Mouse (Mus musculus) hindbrain, embryonic 12.5 days (tissue): ENCODE measurements at regions not wholly inside any gene's neighbourhood (a gene's known extent, or its start where the extent isn't known, plus 50 kb on each side); places are given as distances from the start of the nearest gene placed in this dataset.
"Not testable (repeated sequence)": the region's sequence is repeated elsewhere in the genome, so short reads cannot be mapped to it uniquely, and the experiment has no call there.

Source experiments
- ATAC-seq: fragments of 200-750 bp; cut with Nextera tagmentation; 2 replicates; pipeline ENCODE4 v1.8.0; 2017; ENCODE audit warnings: moderate TSS enrichment; ENCODE audit not compliant: low FRiP score
- H3K27ac ChIP-seq: fragments of 300-500 bp; sonication (generic); 2 replicates; pipeline ENCODE4 v1.5.1; 2016; ENCODE audit warnings: mild to moderate bottlenecking
- H3K27me3 ChIP-seq: fragments of 300-500 bp; sonication (generic); 2 replicates; pipeline ENCODE4 v1.6.1; 2016; ENCODE audit warnings: mild to moderate bottlenecking
- H3K36me3 ChIP-seq: fragments of 300-500 bp; sonication (generic); 2 replicates; pipeline ENCODE4 v1.6.1; 2016; ENCODE audit warnings: mild to moderate bottlenecking
- H3K4me1 ChIP-seq: fragments of 300-500 bp; sonication (generic); 2 replicates; pipeline ENCODE4 v1.6.1; 2016
- H3K4me2 ChIP-seq: fragments of 300-500 bp; sonication (generic); replicated peaks from 2 replicates; pipeline ENCODE4 v1.6.1; 2016; ENCODE audit warnings: mild to moderate bottlenecking
- H3K4me3 ChIP-seq: fragments of 300-500 bp; sonication (generic); 2 replicates; pipeline ENCODE4 v1.5.1; 2016; ENCODE audit warnings: mild to moderate bottlenecking
- H3K9ac ChIP-seq: fragments of 300-500 bp; sonication (generic); 2 replicates; pipeline ENCODE4 v1.6.1; 2016; ENCODE audit warnings: mild to moderate bottlenecking, moderate library complexity
- H3K9me3 ChIP-seq: fragments of 300-500 bp; sonication (generic); replicated peaks from 2 replicates; pipeline ENCODE4 v1.6.1; 2016; ENCODE audit warnings: mild to moderate bottlenecking
- WGBS: fragments of 180-500 bp; shearing (Covaris S2); methylation state at CpG from one replicate; pipeline ENCODE4 v1.1.7; 2016; 5-methylcytosine and 5-hydroxymethylcytosine counted together

GRCm38 (mm10) chr2:92664939-92665338 lies 65.4 kb downstream of the Chst1 start:
- whole genome bisulfite sequencing, result 79% methylated on average over 3 of the region's 5 CpGs
- H3K4me3 ChIP-seq, result no peak overlapping the region

GRCm38 (mm10) chr2:92667192-92667591 lies 67.7 kb downstream of the Chst1 start:
- no peak for ATAC-seq
- 86% methylated on average over 1 of the region's 1 CpGs for WGBS

More at GRCm38 (mm10) chr2:92664939-92665338, 65.4 kb downstream of the Chst1 start:
- Histone ChIP-seq H3K36me3 (no peaks in the 10 kb centered on the region), H3K9ac (no peak overlapping the region), H3K4me2 (no peak overlapping the region), H3K9me3 (no peaks in the 10 kb centered on the region), H3K4me1 (peaks cover under 1% of the 10 kb centered on the region; the same call in 1 of the 2 replicates), H3K27me3 (no peaks in the 10 kb centered on the region), H3K27ac (no peak overlapping the region)
- no peak for ATAC-seq

GRCm38 (mm10) chr2:92667756-92668155 lies 68.2 kb downstream of the Chst1 start:
- Histone ChIP-seq H3K4me3 (no peak overlapping the region), H3K36me3 (no peaks in the 10 kb centered on the region), H3K9me3 (no peaks in the 10 kb centered on the region), H3K4me1 (peaks cover 3% of the 10 kb centered on the region; the same call in 1 of the 2 replicates), H3K4me2 (no peak overlapping the region), H3K9ac (no peak overlapping the region), H3K27me3 (no peaks in the 10 kb centered on the region; the same call in 1 of the 2 replicates), H3K27ac (no peak overlapping the region)
- no peak for ATAC-seq
- WGBS, result 68% methylated on average over 6 of the region's 6 CpGs

More at GRCm38 (mm10) chr2:92667192-92667591, 67.7 kb downstream of the Chst1 start:
- H3K9me3 ChIP-seq, result no peaks in the 10 kb centered on the region
- no peak overlapping the region for H3K27ac ChIP-seq
- H3K36me3 ChIP-seq, result no peaks in the 10 kb centered on the region
- peaks cover 3% of the 10 kb centered on the region; the same call in 1 of the 2 replicates for H3K4me1 ChIP-seq
- H3K4me2 ChIP-seq, result no peak overlapping the region
- H3K4me3 ChIP-seq, result no peak overlapping the region
- no peak overlapping the region for H3K9ac ChIP-seq
- H3K27me3 ChIP-seq, result no peaks in the 10 kb centered on the region; the same call in 1 of the 2 replicates

- not testable (repeated sequence) for H3K4me3 ChIP-seq, H3K4me1 ChIP-seq, H3K4me2 ChIP-seq, ATAC-seq, H3K27ac ChIP-seq, H3K9me3 ChIP-seq, H3K36me3 ChIP-seq, H3K9ac ChIP-seq, H3K27me3 ChIP-seq
- WGBS, result 25% methylated on average over 8 of the region's 10 CpGs
These were observed 70.0 kb downstream of the Chst1 start for GRCm38 (mm10) chr2:92669431-92670081.

GRCm38 (mm10) chr2:92671586-92671985 lies 72.1 kb downstream of the Chst1 start:
- 44% methylated on average over 5 of the region's 5 CpGs for WGBS
- Histone ChIP-seq H3K4me1 (peaks cover 3% of the 10 kb centered on the region; the same call in 1 of the 2 replicates), H3K9me3 (no peaks in the 10 kb centered on the region), H3K4me2 (no peak overlapping the region), H3K36me3 (no peaks in the 10 kb centered on the region), H3K4me3 (no peak overlapping the region), H3K9ac (no peak overlapping the region), H3K27me3 (no peaks in the 10 kb centered on the region; the same call in none of the 2 replicates), H3K27ac (no peak overlapping the region)
- no peak for ATAC-seq

- no peak overlapping the region for H3K27ac ChIP-seq
- WGBS, result 73% methylated on average over 4 of the region's 4 CpGs
- peaks cover 3% of the 10 kb centered on the region; the same call in 1 of the 2 replicates for H3K4me1 ChIP-seq
- H3K4me3 ChIP-seq, result no peak overlapping the region
- no peak overlapping the region for H3K4me2 ChIP-seq
- no peak overlapping the region for H3K9ac ChIP-seq
- H3K36me3 ChIP-seq, result no peaks in the 10 kb centered on the region
- no peaks in the 10 kb centered on the region for H3K9me3 ChIP-seq
- H3K27me3 ChIP-seq, result no peaks in the 10 kb centered on the region; the same call in none of the 2 replicates
- ATAC-seq, result no peak
These were observed 72.6 kb downstream of the Chst1 start for GRCm38 (mm10) chr2:92672106-92672505.

- H3K4me2 ChIP-seq, result no peak overlapping the region
- no peaks in the 10 kb centered on the region for H3K9me3 ChIP-seq
- no peak overlapping the region for H3K4me3 ChIP-seq
- no peaks in the 10 kb centered on the region; the same call in none of the 2 replicates for H3K27me3 ChIP-seq
- ATAC-seq, result no peak
- H3K4me1 ChIP-seq, result peaks cover 3% of the 10 kb centered on the region; the same call in 1 of the 2 replicates
- no peak overlapping the region for H3K9ac ChIP-seq
- no peaks in the 10 kb centered on the region for H3K36me3 ChIP-seq
- H3K27ac ChIP-seq, result no peak overlapping the region
- 88% methylated on average over 9 of the region's 9 CpGs for WGBS
These were observed 73.7 kb downstream of the Chst1 start for GRCm38 (mm10) chr2:92673064-92673813.

GRCm38 (mm10) chr2:92673931-92674330 lies 74.4 kb downstream of the Chst1 start:
- H3K9me3 ChIP-seq, result no peaks in the 10 kb centered on the region
- 16% methylated on average over 4 of the region's 4 CpGs for WGBS
- no peak for ATAC-seq
- H3K4me2 ChIP-seq, result no peak overlapping the region
- no peaks in the 10 kb centered on the region for H3K36me3 ChIP-seq
- no peaks in the 10 kb centered on the region; the same call in none of the 2 replicates for H3K27me3 ChIP-seq
- peaks cover 3% of the 10 kb centered on the region; the same call in 1 of the 2 replicates for H3K4me1 ChIP-seq
- no peak overlapping the region for H3K4me3 ChIP-seq
- H3K9ac ChIP-seq, result no peak overlapping the region
- H3K27ac ChIP-seq, result no peak overlapping the region

GRCm38 (mm10) chr2:92675247-92675646 lies 75.7 kb downstream of the Chst1 start:
- Histone ChIP-seq H3K9ac (no peak overlapping the region), H3K4me3 (no peak overlapping the region), H3K4me2 (no peak overlapping the region), H3K36me3 (no peaks in the 10 kb centered on the region), H3K27me3 (no peaks in the 10 kb centered on the region; the same call in none of the 2 replicates), H3K9me3 (no peaks in the 10 kb centered on the region), H3K27ac (no peak overlapping the region), H3K4me1 (no peaks in the 10 kb centered on the region)
- 56% methylated on average over 9 of the region's 9 CpGs for WGBS
- ATAC-seq, result no peak

- H3K36me3 ChIP-seq, result no peaks in the 10 kb centered on the region
- no peak overlapping the region for H3K4me2 ChIP-seq
- no peaks in the 10 kb centered on the region; the same call in 1 of the 2 replicates for H3K27me3 ChIP-seq
- no peaks in the 10 kb centered on the region for H3K4me1 ChIP-seq
- no peak for ATAC-seq
- no peak overlapping the region for H3K4me3 ChIP-seq
- WGBS, result 76% methylated on average over 5 of the region's 5 CpGs
- H3K9me3 ChIP-seq, result no peaks in the 10 kb centered on the region
- H3K9ac ChIP-seq, result no peak overlapping the region
- no peak overlapping the region for H3K27ac ChIP-seq
These were observed 78.9 kb downstream of the Chst1 start for GRCm38 (mm10) chr2:92678276-92678930.

GRCm38 (mm10) chr2:92678999-92679704 lies 79.6 kb downstream of the Chst1 start:
- 90% methylated on average over 3 of the region's 3 CpGs for WGBS
- Histone ChIP-seq H3K27me3 (no peaks in the 10 kb centered on the region; the same call in 1 of the 2 replicates), H3K4me3 (no peak overlapping the region), H3K9me3 (no peaks in the 10 kb centered on the region), H3K9ac (no peak overlapping the region), H3K4me1 (no peaks in the 10 kb centered on the region), H3K36me3 (no peaks in the 10 kb centered on the region), H3K4me2 (no peak overlapping the region), H3K27ac (no peak overlapping the region)
- no peak for ATAC-seq

- H3K4me3 ChIP-seq, result no peak overlapping the region
- no peak for ATAC-seq
- WGBS, result 96% methylated on average over 9 of the region's 9 CpGs
These were observed 82.7 kb downstream of the Chst1 start for GRCm38 (mm10) chr2:92682256-92682655.

More at GRCm38 (mm10) chr2:92682256-92682655, 82.7 kb downstream of the Chst1 start:
- Histone ChIP-seq H3K4me1 (no peaks in the 10 kb centered on the region), H3K27me3 (no peaks in the 10 kb centered on the region), H3K9me3 (no peaks in the 10 kb centered on the region), H3K27ac (no peak overlapping the region), H3K4me2 (no peak overlapping the region), H3K36me3 (no peaks in the 10 kb centered on the region), H3K9ac (no peak overlapping the region)
